Mouse (Mus musculus) embryo, embryonic 10.5 days (tissue): ENCODE results near the gene Castor1.
A peak's percentile ranks its signal among the peaks of the same experiment; 100 is the strongest.

ENCODE experiments used
- DNase-seq: peaks from one replicate; pipeline ENCODE4 v3.0.0-alpha.2; 2015; ENCODE audit warnings: low spot score

The Castor1 gene

GRCm38 (mm10) chr11:4235052-4235655 lies 17.1 kb downstream of the Castor1 start:
- DNase-seq = no peak

- DNase-seq = no peak
Observed at GRCm38 (mm10) chr11:4235665-4236545, 17.9 kb downstream of the Castor1 start, which contains the start of gene Osm. Gene Osm (plus strand): TSS chr11:4236420.

DNA sequence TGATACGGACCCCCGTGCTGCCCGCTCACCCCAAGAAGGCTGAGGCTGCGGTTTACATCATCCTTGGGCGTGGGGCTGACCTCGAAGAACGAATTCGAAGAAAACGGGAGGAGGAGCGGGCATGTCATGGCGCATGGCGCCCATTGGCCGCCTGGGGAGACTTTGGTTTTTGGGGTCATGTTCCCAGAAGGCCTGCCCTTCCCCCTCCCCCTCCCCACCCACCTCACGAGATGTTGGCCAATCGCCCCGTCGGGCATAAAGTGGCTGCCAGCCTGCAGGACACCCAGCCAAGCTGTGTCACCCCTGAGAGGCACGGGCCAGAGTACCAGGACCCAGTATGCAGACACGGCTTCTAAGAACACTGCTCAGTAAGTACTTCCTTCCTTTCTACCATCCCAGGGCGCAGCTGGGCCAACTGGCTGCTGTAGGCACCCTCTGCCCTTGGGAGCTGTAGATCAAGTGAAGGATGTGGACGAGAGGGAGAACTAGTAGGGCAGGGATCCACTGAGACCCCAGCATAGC lies 18.6 kb downstream of the Castor1 start:
- no peak for DNase-seq

- no peak for DNase-seq
Observed at GRCm38 (mm10) chr11:4237389-4237912, 19.4 kb downstream of the Castor1 start.

DNA sequence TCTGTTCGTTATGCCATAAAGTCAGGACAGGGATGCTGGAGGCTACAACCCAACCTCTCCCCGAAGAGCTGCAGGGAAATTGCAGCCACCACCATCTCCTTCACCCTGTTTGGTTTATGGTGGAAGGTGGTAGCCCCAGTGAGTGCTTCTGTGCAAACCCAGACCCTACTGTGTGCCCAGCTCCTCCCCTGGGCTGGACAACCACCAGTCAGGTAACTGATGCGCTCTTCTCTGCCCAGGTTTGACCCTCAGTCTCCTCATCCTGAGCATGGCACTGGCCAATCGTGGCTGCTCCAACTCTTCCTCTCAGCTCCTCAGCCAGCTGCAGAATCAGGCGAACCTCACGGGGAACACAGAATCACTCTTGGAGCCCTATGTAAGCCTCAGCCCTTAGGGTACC lies 20.1 kb downstream of the Castor1 start:
- DNase-seq = no peak

DNA sequence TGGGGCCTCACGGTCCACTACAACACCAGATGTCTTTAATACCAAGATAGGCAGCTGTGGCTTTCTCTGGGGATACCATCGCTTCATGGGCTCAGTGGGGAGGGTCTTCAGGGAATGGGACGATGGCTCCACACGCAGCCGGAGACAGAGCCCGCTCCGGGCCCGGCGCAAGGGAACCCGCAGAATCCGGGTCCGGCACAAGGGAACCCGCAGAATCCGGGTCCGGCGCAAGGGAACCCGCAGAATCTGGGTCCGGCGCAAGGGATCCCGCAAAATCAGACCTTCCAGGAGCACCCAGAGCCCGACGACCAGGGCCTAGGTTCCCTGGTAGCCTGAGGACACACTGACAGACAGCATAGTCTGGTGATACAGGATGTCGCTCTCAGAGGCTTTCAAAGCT lies 21.7 kb downstream of the Castor1 start:
- DNase-seq = no peak

GRCm38 (mm10) chr11:4240151-4240550 lies 22.1 kb downstream of the Castor1 start:
- no peak for DNase-seq

- no peak for DNase-seq
Observed at GRCm38 (mm10) chr11:4241180-4241579, 23.2 kb downstream of the Castor1 start.

- DNase-seq = no peak
Observed at GRCm38 (mm10) chr11:4246126-4246525, 28.1 kb downstream of the Castor1 start.

- no peak for DNase-seq
Observed at GRCm38 (mm10) chr11:4246623-4247022, 28.6 kb downstream of the Castor1 start.

DNA sequence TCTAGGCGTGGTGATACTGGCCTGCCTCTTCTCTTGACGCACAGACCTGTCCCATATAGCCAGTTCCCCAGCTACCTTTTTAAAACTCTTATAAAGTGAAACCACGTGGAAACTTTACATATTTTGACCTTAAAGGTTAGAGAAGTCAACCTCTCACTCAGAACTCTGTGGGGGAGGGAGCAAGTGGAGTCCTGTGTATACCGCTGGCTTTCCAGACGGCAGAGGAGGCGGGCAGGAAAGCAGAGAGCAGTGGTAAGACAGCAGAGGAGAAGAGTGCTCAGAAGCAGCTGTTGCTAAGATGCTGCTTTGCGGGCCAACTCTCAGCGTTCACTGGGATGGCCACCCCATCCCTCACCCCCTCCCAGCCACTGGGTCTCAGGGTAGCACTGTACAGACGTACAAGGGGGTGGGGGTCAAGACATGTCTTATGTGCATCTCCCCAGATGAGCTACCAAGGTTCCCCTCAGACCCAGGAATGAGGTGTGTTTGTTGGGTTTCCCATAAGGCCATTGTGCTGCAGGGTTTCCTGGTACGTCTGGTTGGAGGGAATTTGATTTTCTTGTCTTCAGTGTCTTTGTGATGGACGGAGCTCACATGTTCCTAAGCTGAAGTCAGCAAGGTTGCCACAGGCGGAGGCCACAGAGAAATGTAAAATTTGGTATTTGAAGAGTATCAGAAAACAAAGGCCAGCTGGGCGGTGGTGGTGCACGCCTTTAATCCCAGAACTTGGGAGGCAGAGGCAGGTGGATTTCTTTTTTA lies 29.4 kb downstream of the Castor1 start:
- no peak for DNase-seq

DNA sequence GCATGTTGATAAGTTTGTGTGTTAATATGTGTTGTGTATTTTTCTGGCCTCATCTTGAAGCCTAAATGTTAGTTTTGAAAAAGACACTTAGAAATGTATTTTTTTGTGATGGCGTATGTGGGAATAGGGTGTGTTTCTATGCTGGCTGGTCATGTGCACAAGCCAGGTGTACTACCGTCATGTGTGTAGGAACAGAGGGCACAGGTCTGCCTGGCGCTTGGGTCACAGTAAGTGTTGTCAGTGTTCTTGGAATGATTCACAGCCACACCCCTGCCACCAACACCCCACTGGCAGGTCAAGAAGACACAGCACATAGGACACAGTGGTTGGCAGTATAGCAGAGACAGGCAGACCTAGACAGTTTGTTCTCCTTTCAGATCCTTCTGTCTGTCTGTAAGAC lies 31.1 kb downstream of the Castor1 start:
- no peak for DNase-seq

DNA sequence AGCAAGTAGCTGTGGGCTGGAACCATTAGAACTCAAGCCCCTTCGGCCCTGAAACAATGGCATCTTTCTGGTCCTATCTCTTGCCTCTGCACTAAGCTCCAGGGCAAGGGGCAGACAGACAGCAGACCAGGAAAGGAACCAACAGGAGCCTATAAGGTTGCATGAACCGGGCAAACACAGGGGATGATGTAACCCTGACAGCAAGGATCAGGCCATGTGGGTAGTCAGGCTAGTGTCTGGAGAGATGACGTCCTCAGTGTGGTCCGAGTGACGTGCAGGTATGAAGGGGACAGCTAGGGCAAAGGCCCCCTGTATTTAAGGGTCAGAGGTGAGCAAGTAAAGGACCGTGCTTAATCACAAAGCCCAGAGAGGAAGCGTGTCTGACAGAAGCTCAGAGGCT lies 32.3 kb downstream of the Castor1 start:
- no peak for DNase-seq

GRCm38 (mm10) chr11:4251376-4251775 lies 33.4 kb downstream of the Castor1 start:
- DNase-seq = no peak

GRCm38 (mm10) chr11:4252886-4253285 lies 34.9 kb downstream of the Castor1 start:
- DNase-seq = no peak

DNA sequence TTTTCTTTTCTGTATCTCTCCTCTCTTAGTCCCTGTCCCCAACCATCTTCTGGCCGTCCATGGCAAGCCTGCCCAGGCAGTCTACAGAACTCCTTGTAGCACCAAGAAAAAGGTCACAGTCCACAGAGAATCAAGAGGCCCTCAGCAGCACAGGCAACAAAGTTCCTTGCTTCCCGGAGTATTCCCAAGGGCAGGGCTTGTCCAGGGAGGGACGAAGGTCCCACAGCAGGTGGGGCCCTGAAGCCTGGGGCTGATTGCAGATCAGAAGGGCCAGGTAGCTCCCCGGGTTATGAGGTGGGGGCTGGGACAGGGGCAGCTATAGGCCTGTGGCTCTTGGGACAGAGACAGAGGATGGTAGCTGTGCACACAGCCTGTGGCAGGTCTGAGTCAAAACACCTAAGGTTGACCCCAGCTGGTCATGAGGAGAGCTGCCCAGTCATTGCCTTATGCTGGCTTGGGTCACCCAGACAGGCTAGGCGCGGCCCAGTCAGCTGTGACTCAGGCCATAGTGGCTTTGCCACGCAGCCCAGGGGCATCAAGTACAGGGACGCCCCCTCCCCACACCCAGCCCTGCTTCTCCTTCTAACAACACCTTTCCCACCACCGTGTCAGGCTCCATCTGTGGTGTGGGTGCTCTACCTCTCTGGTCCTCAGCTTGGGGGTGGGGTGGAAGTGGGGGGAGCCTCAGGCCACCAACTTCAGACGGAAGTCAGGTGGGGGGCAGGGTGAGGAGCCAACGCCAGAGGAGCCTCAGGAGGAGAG lies 39.0 kb downstream of the Castor1 start, which contains the start of gene Lif:
TSS of gene Lif (plus strand) at position 712 of the 762 bp plus-strand sequence.
- no peak for DNase-seq

GRCm38 (mm10) chr11:4257756-4258155 lies 39.7 kb downstream of the Castor1 start:
- DNase-seq = no peak

DNA sequence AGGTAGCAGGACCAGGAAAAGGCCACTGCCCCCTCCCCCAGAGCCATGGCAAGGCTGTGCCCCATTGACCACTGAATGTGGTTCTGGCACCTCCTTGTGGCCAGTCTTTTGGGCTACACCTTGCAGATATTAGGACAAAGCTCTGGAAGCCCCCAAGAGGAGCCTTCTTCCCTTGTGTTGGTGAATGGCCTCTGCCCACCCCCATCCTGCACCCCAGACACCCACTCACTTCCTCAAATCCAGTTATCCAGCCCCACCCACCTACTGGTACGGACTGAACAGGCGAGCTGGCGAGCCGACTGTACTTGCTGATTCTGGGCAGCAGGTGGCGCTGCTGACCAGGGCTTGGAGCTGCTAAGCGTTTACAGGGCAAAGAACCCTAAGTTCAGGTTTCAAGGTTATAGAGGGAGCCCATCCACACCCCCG lies 40.6 kb downstream of the Castor1 start:
- peak; percentile 86 for DNase-seq

GRCm38 (mm10) chr11:4260463-4261187 lies 42.6 kb downstream of the Castor1 start:
- DNase-seq = no peak

- peak; percentile 72 for DNase-seq
Observed at GRCm38 (mm10) chr11:4261188-4261494, 43.1 kb downstream of the Castor1 start.

GRCm38 (mm10) chr11:4261969-4262368 lies 43.9 kb downstream of the Castor1 start:
- DNase-seq = peak; percentile 33
